Mouse (Mus musculus): Measurements from ENCODE around the gene Cldnd2.
A peak's percentile ranks its signal among the peaks of the same experiment; 100 is the strongest.

DNA sequence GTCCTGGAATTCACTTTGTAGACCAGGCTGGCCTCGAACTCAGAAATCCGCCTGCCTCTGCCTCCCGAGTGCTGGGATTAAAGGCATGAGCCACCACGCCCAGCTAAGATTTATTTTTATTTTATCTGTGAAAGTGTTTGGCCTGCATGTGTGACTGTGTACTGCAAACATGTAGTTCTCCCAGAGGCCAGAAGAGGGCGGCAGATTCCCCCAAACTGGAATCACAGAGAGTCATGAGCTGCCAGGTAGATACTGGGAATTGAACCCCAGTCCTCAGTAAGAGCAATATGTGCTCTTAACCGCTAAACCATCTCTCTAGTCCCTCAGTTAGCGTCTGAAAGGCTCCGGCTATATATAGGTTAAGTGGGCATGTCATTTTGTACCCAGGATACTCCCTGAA, 29.8 kb downstream of the Cldnd2 start:
- TF ChIP-seq POLR2A (IDR thresholded peaks at IDR 0.05; ENCODE audit: extremely low read depth, insufficient read depth, low read length) (no peak), CTCF (IDR thresholded peaks at IDR 0.05; ENCODE audit: low read depth, low read length) (peak; percentile 67; the same call in 1 of the 2 replicates)

Measured in liver, adult 2 months (tissue).